Mouse (Mus musculus): ENCODE measurements at regions not wholly inside any gene's neighbourhood (a gene's known extent, or its start where the extent isn't known, plus 50 kb on each side); places are given as distances from the start of the nearest gene placed in this dataset.
A peak's percentile ranks its signal among the peaks of the same experiment; 100 is the strongest.
"Not testable (repeated sequence)": the region's sequence is repeated elsewhere in the genome, so short reads cannot be mapped to it uniquely, and the experiment has no call there.

DNA sequence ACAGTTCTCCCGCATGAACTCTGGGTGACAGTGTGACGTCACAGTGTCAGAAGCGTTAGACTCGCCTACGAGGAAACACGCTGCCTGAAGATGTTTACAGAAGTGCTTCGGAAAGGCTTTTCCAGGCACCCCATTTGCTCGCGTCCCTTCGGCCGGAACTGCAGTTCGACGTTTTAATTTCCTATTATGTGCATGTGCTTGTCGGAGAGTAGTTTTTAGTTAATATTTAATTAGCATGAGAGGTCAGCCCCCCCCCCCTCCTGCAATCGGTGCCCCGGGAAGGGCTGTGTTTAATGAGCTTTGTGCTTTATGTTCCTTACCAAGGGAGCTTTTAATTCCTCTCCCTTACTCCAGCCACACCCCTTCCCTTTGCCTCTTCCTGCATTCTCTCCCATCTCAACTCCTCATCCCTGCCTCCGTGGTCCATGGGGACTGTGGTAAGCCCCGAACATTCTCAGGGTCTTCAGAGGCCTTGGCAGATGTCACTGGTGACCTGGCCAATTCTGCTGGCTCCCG is 92.8 kb upstream of the Mrps10 start:
- intact Hi-C loops (cut with DNase I; ENCODE audit: low total_unique reads), result no loop called here
- DNase-seq, result peak; percentile 26

DNA sequence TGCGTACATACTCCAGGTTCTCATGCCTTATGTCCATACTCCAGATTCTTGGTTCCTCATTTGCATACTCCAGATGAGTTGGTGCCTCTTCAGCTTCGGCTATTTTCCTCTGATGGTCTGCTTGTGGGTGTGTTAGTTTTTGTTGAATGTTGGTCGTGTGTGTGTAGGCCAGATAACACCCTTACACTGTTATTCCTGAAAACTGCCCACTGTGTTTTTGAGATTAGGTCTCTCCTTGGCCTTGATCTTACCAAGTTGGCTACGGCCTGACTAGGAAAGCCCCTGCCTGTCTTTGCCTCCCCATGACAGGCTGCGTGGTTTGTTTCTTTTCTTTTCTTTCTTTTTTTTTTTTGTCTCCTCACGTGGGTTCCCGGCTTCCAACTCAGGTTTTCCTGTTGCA is 95.4 kb upstream of the Mrps10 start:
- no peak for DNase-seq
- intact Hi-C loops (cut with DNase I; ENCODE audit: low total_unique reads), result no loop called here

DNA sequence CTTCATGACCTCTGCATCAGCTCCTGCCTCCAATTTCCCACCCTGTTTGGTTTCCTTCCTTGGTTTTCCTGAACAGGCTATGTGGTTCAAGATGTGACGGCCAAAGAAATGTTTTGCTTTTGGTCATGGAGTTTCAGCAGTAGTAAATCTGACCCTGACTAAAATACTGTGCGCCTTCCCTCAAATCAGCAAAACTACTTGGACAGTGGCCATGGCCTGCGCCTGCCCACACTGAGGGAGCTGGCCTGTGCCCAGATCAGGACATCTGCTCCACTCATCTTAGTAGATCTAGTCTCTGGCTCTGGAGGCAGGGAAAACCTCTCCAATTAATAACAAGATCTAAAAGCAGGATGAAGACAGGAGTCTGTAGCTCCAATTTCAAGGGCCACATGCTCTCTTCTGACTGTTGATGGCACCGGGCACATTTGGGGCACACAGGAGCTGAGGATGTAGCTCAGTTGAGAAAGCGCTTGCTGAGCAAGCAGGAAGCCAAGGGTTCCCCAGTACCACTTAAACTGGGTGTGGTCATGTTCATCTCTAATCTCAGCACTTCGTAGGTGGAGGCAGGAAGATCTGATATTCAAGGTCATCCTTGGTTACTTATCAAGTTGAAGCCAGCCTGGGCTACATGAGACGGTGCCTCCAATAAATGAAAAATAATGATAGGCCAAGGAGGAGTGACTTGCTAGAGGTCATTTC is 96.6 kb upstream of the Mrps10 start:
- DNase-seq, result peak; percentile 84
- intact Hi-C loops (cut with DNase I; ENCODE audit: low total_unique reads), result no loop called here

DNA sequence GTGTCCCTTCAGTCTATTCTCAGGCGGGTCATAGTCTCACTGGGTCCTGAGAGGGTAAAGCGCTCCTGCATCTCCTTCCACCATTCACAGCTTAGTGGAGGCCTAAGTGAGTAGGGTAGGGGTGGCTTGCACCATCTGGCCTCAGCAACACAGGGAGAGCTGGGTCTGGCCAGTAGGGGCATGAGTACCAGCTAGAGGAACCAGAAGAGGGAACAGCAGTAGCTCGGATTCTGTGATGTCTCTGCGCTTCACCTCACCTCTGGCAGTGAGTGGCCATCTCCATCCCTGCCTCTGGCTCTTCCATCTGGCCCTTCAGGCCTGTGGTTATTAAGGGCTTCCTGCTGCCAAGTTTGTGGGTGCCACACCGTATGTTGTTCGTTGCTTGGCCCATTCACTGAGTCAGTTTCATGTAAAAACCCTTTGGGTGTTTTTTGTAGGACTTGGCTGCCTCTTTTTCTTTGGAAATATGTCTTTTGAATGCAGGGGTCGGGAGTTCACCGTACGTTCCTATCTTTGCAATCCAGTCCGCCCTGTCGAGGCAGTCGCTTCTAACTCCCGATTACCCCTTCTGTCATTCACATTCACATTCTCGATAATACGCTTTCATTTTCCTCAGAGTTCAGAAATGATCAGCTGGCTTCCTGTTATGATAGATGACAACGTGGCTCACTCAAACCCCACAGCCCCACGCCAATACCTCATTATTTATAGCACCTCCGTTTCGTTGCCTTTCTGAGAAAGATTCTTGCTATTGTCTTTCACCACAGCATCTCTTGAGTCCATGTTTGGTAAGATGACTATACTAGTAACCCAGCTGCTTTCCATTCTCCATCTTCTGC is 99.4 kb upstream of the Mrps10 start:
- no peak for DNase-seq
- intact Hi-C loops (cut with DNase I; ENCODE audit: low total_unique reads), result no loop called here

DNA sequence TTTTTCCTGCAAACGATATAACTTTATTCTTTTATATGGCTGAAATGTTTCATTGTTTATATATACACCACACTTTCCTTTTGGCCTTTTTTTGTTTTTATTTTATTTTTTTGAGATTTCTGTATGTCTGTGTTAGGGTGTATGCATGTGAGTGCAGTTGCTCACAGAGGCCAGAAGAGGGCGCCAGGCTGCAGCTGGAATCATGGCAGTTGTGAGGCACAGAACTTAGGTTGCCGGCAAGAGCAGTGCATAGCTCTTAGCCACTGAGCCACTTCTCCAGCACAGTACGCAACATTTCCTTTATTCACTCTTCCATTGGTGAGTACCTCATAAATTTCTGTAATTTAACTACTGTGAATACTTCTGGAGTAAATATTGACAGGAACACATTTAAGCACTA is 100.8 kb upstream of the Mrps10 start:
- DNase-seq, result no peak
- intact Hi-C loops (cut with DNase I; ENCODE audit: low total_unique reads), result no loop called here

DNA sequence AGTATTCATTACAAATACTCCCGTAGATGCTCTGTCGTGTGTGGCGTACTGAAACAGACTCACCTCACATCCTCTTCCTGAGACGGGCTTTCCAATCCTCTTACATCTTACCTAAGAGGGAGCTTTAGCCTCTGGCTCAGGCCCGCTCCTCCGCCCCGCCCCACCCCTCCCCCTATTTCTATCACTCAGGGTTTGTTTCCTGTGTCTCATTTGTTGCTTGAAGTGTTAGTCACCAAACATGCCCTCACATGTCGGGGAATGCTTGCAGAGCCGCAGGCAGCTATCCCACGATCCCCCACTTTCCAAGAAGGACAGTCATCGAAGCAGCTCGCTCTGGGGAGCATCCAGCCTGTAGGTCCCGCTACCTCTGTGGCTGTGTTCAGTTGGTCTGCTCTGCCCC is 101.6 kb upstream of the Mrps10 start:
- no peak for DNase-seq
- intact Hi-C loops (cut with DNase I; ENCODE audit: low total_unique reads), result no loop called here

DNA sequence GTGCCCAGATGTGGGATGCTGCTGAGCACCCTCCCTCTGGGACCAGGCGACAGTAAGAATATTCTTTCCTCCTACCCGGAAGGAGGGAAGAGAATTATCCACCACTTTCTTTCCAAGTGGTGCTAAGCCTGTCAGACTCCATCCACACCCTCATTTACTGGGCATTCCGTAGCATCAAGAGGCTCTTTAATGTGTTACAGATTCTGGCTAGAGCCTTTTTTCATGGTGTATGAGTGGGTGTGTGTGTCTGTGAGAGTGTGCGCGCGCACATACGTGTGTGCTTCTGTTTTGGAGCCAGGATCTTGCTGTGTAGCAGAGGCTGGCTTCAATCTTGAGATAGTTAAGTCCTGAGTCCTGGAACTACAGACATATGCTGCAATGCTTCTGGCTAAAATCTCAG is 102.4 kb upstream of the Mrps10 start:
- intact Hi-C loops (cut with DNase I; ENCODE audit: low total_unique reads), result no loop called here
- DNase-seq, result no peak

DNA sequence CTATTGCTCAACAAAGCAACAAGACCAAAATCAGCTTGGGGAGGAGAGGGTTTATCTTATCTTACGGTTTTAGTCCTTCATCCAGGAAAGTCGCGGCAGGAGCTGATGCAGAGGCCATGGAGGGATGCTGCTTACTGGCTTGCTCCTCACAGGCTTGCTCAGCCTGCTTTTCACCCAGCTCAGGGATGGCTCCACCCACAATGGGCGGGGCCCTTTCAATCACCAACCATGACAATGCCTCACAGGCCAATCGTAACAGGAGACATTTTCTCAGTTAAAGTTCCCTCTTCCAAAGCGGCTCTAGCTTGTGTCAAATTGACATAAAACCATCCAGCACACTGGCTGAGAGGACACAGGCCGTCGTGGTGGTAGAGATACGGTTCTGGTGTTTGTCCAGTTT is 105.7 kb upstream of the Mrps10 start:
- no peak for DNase-seq
- intact Hi-C loops (cut with DNase I; ENCODE audit: low total_unique reads), result no loop called here

DNA sequence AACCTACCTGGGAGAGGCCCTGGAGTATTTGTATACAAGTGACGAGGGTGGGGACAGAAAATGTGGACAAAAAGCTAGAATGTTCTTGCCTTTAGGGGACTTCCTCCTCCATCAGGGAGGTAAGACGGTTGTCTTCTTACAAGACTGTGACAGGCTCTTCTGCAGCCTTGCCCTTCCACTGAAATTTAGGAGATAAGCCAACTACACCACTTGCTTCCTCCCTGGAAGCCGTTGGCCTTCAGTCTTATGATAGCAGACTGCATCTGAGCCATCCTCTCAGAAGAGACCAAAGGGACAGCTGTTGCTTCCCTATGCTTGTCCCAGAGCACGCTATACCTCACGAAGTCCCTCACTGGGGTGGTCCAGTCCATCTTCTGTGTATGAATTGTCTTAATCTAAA is 106.5 kb upstream of the Mrps10 start:
- intact Hi-C loops (cut with DNase I; ENCODE audit: low total_unique reads), result no loop called here
- no peak for DNase-seq

DNA sequence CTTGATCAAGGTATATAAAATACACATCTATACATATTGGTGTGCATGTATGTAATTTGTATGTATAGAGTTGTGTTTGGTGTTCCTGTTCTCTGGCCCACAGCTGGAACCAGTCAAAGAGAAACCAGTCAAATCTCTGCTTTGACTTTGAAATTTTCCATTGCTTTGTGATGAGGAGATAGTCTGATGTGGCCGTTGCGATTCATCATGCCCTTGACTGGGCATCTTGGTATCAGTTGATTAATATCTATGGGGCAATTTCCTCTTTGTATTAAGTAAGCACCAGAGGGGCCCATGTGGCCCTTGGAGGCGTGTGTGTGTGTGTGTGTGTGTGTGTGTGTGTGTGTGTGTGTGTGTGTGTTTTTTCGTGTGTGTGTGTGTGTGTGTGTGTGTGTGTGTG is 107.7 kb upstream of the Mrps10 start:
- intact Hi-C loops (cut with DNase I; ENCODE audit: low total_unique reads), result no loop called here
- DNase-seq, result no peak

DNA sequence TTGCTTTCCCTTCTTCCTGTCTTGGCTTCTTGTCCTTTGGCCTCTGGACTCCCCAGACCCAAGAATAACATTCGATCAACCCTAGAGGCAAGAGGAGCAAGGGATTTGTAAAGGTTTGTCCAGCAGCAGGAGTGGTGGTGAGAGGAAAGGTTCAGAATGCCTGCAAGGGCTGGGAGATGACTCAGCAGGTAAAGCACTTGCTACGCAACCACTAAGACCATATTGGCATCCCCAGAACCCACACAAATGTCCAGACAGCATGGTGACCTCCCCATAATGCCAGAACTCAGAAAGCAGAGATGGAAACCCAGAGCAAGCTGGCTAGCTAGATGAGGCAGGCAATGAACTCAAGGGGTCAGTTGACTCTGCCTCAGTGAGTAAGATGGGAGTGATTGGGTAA is 110.4 kb upstream of the Mrps10 start:
- no peak for DNase-seq

DNA sequence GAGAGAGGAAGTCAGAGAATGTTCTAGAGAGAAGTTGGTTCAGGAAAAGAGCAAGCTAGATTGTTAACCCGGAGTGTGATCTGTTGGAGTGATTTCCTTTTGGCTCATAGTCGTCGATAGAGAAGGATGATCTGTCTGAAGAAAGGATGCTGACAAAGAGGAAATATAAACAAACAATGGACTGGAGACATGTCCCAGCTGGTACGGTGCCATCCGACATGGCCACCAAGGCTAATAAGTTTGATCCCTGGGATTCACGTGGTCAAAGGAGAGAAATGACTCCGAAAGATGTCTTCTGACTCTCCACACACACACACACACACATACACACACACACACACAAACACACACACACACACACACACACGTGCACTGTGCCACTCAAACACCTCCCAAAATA is 113.5 kb upstream of the Mrps10 start:
- no peak for DNase-seq
- intact Hi-C loops (cut with DNase I; ENCODE audit: low total_unique reads), result no loop called here

More for the DNA sequence above, 110.4 kb upstream of the Mrps10 start:
- intact Hi-C loops (cut with DNase I; ENCODE audit: low total_unique reads), result no loop called here

DNA sequence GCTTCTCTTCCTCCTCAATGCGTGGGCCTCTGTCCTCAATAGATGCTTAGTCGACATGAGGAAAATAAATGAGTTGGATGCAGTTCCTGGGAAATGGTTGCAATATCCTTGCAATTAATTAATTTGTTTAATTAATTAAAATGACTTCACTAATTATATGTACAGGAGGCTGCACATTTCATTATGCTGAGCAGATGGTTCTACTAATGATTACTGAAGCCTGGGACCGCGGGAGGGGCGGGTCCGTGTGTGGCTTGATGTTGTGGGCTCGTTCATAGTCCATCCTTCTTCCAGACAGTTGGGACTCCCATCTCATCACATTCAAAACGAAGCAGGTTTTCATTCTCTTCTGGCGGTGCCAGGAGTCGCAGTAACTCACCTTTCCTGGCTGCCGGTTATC is 114.7 kb upstream of the Mrps10 start:
- no peak for DNase-seq
- intact Hi-C loops (cut with DNase I; ENCODE audit: low total_unique reads), result no loop called here

DNA sequence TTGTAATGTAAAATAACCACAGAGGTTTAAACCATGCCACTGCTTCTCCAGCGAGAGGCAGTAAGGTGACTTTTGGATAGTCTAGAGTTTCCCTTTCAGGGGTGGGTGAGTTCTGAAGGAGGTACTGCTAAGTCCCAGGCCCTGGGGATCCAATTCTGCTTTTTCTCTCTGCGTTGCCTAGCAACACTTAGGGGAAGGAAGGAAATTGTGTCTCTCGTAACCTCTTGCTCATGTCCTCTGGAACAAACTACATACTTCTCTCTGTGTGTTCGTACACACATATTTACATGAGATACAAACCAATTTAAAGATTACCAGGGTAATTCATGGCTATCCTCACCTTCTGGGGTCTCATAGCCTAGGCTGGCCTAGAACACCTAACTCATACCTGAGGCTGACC is 118.7 kb upstream of the Mrps10 start:
- DNase-seq, result no peak
- intact Hi-C loops (cut with DNase I; ENCODE audit: low total_unique reads), result no loop called here

DNA sequence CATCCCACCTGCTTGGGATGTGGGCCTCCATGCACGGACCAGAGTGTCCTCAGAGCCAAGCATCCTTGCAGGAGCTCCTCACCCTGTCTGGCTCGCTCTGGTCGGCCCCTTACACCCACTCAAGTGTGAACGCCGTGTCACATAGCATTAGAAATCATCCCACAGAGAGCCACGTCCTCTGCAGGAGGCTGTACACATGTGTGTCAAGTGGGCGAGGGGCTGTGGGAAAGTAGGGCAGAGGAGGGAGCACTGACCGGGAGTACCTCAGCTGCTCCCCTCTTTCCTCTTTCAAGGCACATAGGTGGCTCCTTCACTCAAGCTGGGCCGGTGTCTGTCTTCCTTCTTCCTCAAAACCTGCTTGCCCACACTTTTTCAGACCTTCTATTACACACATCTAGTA is 119.5 kb upstream of the Mrps10 start:
- no peak for DNase-seq
- intact Hi-C loops (cut with DNase I; ENCODE audit: low total_unique reads), result no loop called here

DNA sequence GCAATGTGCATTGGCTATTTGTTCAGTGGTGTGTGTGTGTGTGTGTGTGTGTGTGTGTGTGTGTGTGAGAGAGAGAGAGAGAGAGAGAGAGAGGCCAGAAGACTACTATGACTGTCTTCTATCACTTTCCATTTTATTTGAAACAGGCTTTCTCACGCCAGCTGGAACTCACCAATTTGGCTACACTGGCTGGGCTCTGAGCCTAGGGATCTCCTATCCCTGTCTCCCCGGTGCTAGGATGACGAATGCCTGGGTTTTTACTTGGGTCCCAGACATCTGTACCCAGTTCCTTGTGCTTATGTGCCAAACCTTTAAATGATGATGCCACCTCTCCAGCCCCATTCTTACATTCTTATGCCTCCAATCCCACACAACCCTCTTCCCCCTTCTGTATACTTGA is 120.6 kb upstream of the Mrps10 start:
- peak; percentile 58 for DNase-seq

DNA sequence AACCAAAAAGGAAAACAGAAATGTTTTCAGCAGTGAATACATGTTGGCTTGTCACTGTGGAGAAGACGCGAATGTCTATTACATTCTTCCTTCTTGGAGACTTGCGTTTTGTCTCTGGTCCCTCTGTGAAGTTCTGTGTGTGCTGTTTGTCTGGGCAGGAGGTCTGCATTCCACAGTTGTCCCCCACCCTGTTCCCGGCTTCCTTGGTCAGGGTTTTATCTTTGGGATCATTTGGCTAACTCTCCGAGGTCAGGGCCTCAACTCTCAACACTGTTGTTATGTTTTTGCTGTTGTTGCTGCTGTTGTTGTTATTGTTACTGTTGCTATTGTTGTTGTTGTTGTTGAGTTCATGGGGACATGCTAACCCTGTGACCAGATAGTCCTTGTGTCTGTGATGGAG is 121.2 kb upstream of the Mrps10 start:
- intact Hi-C loops (cut with DNase I; ENCODE audit: low total_unique reads), result no loop called here
- DNase-seq, result no peak

More for the DNA sequence above, 120.6 kb upstream of the Mrps10 start:
- intact Hi-C loops (cut with DNase I; ENCODE audit: low total_unique reads), result no loop called here

DNA sequence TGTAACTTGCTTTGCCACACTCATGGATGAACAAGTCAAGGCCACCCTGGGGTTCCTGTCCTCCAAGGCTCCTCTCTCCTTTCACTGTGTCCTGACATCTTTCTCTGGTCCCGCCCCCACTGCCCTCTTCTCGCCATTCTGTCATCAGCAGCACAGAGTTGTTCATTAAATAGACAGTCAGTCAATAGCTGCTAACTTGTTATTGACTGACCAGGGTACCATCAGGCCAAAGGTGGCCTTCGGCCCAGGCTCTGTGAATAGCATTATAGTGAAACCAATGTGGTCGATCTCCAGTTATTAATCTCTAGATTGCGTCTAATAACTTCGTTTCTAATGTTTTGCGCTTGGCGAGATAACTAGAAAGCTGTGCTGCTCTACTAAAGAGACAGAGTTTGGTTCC is 122.1 kb upstream of the Mrps10 start:
- intact Hi-C loops (cut with DNase I; ENCODE audit: low total_unique reads), result no loop called here
- DNase-seq, result no peak

DNA sequence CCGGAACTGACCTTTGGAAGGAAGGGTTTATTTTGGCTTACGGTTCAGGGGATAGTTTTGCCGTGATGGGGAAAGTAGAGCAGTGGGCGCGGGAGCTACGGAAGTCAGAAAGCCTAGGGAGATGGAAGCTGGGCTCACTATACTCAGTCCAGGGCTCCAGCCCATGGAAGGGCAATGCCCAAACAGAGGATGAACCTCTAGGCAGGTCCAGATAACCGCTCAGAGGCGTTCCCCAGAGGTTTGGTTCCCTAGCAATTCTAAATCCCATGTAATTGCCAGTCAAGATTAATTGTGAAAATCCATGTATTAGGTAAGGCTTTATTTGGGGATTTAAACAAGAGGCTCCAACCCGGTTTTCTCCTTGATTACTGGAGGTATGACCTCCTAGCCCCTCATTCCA is 123.1 kb upstream of the Mrps10 start:
- intact Hi-C loops (cut with DNase I; ENCODE audit: low total_unique reads), result no loop called here
- DNase-seq, result no peak

DNA sequence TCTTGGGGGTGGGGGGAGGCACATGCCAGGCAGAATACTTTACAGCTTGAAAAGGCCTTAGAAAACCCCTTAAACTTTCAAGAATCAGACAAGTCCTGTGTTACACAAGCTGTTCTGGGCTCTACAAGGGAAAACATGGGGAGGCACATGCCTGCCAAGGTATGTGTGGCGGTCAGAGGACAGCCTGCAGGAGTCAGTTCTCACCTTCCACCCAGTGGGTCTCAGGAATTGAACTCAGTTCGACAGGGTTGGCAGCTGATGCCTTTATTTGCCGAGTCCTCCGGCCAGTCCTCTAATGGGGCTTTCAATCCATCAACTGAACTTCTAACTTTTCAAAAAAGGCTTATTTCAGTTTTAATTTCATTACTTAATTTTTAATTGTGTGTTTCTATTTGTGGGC is 129.6 kb upstream of the Mrps10 start:
- DNase-seq, result no peak
- intact Hi-C loops (cut with DNase I; ENCODE audit: low total_unique reads), result no loop called here

DNA sequence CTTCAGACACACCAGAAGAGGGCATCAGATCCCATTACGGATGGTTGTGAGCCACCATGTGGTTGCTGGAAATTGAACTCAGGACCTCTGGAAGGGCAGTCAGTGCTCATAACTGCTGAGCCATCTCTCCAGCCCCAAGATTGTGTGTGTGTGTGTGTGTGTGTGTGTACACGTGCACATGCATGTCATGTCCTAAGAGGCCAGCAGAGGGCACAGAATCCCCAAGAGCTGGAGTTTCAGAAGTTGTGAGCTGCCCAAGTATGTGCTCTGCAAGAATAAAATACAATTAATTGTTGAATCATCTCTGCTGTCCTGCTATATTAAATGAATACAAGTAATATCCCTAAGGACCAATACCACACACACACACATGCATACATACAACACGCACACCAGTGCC is 130.8 kb upstream of the Mrps10 start:
- intact Hi-C loops (cut with DNase I; ENCODE audit: low total_unique reads); DNase-seq: not testable (repeated sequence)
